In genomic region chr1:84427757-84428156, GRCm38 (mm10) we compare ENCODE assay signal across 16 mouse cellular contexts.
A peak's percentile ranks its signal among the peaks of the same experiment; 100 is the strongest.
DNase-seq lines count a peak whose midpoint lies in the region; ATAC-seq lines count a peak whose summit lies in the region.
"Had no signal": no experiment of that assay in that cellular context is flagged by ENCODE, and none has a peak within 500 bp of the region (broad histone marks: within the 10 kb centered on the region; RNA-seq: fewer than 3 reads in every experiment).

No protein-coding gene starts in this region.

- no peaks in the 10 kb centered on the region for H3K36me3 ChIP-seq in forebrain, embryonic 13.5 days (ENCODE audit: poor library complexity, severe bottlenecking)
- H3K36me3 ChIP-seq in forebrain, embryonic 10.5 days (replicated peaks) = no peaks in the 10 kb centered on the region
- H3K36me3 ChIP-seq: G1E; liver, embryonic 13.5 days had no signal

- peak; percentile 12; the same call in 1 of the 2 replicates for ATAC-seq in forebrain, embryonic 13.5 days
- ATAC-seq in inflammation-experienced regulatory T-cells, adult 6 months = no peak
- ATAC-seq: intestine, embryonic 16.5 days had no signal

- H3K9ac ChIP-seq in forebrain, embryonic 13.5 days = no peak overlapping the region
- H3K9ac ChIP-seq: liver, embryonic 13.5 days had no signal

- H3K4me2 ChIP-seq in forebrain, embryonic 13.5 days = no peak overlapping the region
- H3K4me2 ChIP-seq: liver, embryonic 13.5 days had no signal

- no peak overlapping the region for H3K4me3 ChIP-seq in forebrain, embryonic 13.5 days
- H3K4me3 ChIP-seq in forebrain, embryonic 10.5 days = no peak overlapping the region
- H3K4me3 ChIP-seq: liver, embryonic 13.5 days had no signal

- H3K9me3 ChIP-seq in forebrain, embryonic 13.5 days (replicated peaks) = no peaks in the 10 kb centered on the region
- no peaks in the 10 kb centered on the region for H3K9me3 ChIP-seq in forebrain, embryonic 10.5 days
- H3K9me3 ChIP-seq: liver, embryonic 13.5 days had no signal

- H3K27ac ChIP-seq in forebrain, embryonic 13.5 days = no peak overlapping the region
- no peak overlapping the region for H3K27ac ChIP-seq in forebrain, embryonic 10.5 days
- H3K27ac ChIP-seq: liver, embryonic 13.5 days had no signal

- no peaks in the 10 kb centered on the region for H3K27me3 ChIP-seq in forebrain, embryonic 13.5 days
- no peaks in the 10 kb centered on the region for H3K27me3 ChIP-seq in forebrain, embryonic 10.5 days (ENCODE audit: poor library complexity, severe bottlenecking)
- H3K27me3 ChIP-seq: liver, embryonic 13.5 days had no signal

- intact Hi-C loops in left cerebral cortex, postnatal 14 days (cut with DNase I) = no loop called here

- no peak for DNase-seq in forebrain, embryonic 10.5 days (ENCODE audit: extremely low spot score, low spot score)
- DNase-seq in right cerebral cortex, adult 18-20 months = peak; percentile 86
- no peak for DNase-seq in right cerebral cortex, postnatal 4 days
- DNase-seq in left cerebral cortex, postnatal 14 days (ENCODE audit: low spot score in 2 of 2) = peak; percentile 71 to 87
- DNase-seq in spleen, postnatal 10 days (ENCODE audit: low spot score in 2 of 2) = no peak
- no peak for DNase-seq in kidney, postnatal 10 days
- DNase-seq: B cell, adult 2 months; embryo, embryonic 11 days; kidney, postnatal 36 days; liver, embryonic 13.5 days; lung, postnatal 36 days; thymus, postnatal 25 days had no signal

- no peaks in the 10 kb centered on the region for H3K4me1 ChIP-seq in forebrain, embryonic 13.5 days
- no peaks in the 10 kb centered on the region; the same call in 1 of the 2 replicates for H3K4me1 ChIP-seq in forebrain, embryonic 10.5 days
- H3K4me1 ChIP-seq: liver, embryonic 13.5 days had no signal

- WGBS in forebrain, embryonic 13.5 days = 85% methylated on average over 11 of the region's 11 CpGs
- WGBS in forebrain, embryonic 10.5 days = 90% methylated on average over 11 of the region's 11 CpGs

Comparison
In these comparisons a context has a peak if more than half of its experiments do, and no peak if none do; other contexts are left out.
1. DNase-seq: peak in right cerebral cortex, adult 18-20 months (single experiment) and left cerebral cortex, postnatal 14 days (2 of 2); none in forebrain, embryonic 10.5 days (single experiment), right cerebral cortex, postnatal 4 days (single experiment), spleen, postnatal 10 days (0 of 2) and kidney, postnatal 10 days (single experiment).